Mouse (Mus musculus) layer of hippocampus, adult 11-12 months (tissue): ENCODE data around the gene Wdr91.
A peak's percentile ranks its signal among the peaks of the same experiment; 100 is the strongest.

Experiments
- DNase-seq: peaks from one replicate; pipeline ENCODE4 v3.0.0; 2022; ENCODE audit warnings: low spot score

The Wdr91 gene

GRCm38 (mm10) chr6:34879101-34879740 is 31.5 kb downstream of the Wdr91 start:
- DNase-seq = no peak

DNA sequence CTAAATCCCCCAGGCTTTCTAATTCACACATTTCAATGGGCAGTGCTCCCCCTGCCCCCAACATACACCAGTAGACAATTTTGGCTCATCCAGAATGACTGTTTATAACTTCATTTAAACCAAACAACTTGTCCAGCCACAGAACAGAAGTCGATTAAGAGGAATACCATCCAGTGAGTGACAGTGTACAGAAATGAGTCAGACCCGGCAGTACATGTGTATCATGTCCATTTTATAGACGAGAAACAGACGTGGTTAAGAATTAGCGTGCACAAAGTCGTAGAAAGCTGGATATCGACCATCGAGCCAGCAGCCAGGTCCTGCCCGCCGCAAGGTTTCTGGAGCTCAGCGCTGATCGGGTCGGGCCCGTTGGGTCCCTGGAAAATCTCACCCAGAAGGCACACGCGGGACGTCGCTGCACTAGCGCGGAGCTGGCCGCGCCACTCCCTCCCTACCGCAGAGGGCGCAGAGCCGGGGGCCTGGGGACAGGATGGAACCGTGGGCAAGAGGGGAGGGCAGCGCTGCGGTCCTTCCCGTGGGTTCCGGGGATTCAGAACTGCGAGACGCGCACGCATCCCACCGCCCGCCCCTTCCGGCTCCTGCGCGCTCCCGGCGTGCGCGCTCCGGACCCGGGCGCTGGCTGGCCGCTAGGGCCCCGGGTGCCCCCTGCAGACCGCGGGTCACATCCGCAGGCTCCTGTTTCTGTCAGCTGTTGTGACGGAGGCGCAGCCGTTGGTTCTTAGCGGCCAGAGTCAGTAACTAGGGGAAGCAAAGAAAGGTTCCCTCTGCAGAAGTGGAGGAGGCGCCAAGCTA is 33.0 kb downstream of the Wdr91 start, which contains the start of gene Cyren:
Gene Cyren (minus strand): TSS at position 552 of the 813 bp plus-strand sequence.
- DNase-seq = peak; percentile 91

DNA sequence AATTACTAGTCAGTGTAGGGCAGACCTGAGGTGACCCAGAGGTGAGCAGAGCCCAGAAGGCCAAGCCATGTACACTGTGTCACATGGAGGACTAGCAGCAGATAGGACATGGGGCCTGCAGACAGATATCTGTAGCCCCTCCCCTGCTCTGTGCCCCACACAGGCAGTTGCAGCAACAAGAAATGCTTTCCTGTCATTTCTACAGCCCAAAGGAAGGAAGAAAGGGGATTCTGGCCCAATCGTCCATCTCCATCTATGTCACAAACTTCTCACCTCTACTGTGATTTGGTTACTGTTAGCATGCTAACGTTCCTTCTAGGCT is 33.9 kb downstream of the Wdr91 start:
- no peak for DNase-seq

DNA sequence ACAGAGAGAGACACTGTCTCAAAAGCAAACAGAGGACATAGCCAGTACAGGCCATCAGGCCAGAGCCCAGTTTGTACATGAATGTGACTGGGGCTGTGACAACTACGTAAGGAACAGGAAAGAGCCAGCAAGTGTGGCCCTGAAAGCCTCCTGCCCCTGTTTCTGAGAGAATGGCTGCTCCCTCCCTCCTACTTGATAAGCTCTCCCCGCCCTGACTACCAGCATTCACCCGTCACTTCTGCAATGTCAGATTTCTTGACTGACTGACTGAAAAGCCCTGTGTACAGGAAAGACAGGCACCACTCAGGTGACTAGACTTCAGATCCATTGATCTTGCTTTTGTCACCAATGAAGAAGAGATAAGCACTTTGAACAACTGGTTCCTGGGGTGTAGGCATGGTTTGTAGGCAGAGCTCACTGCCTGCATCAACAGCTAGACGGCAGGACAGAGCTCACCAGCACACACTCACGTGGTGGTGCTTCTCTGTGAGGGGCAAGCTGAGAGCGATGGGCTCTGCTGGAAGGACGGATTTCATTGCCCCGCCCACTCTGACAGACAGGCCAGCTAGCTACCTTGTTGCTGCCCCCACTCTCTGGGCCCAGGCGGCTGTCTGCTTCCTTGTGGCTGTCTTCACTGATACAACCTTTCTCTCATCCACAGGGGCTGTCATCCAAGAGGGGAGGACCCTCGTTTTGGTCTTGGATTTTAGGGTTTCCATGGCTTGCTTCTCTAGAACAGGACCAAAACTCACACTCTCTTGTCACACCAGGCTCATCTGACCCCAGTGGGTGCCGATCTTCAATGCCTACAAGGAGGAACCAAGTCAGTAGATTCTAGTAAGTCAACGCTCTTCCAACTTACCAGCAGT is 34.5 kb downstream of the Wdr91 start:
- DNase-seq = no peak

DNA sequence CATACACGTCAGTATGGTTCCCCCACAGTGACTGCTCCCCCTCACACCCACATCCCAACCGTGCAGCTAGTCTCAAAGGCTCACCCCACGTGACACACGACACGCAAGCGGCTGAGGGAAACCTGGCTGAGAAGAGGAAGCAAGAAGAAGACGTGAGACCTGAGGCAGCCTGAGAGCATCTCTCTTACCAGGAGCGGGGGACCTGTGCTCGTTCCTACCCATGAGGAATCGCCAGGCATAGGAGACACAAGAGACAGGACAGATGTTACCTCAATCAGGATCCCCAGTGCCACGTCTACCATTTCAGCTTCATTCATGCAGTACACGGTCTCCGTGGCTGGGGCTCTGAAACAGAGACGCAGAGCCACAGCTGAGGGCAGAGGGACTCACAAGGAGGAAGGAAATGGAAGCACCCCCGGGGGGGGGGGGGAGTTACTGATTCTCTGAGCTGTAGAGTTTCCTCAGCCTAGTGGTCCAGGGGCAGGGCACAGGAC is 35.4 kb downstream of the Wdr91 start:
- no peak for DNase-seq

GRCm38 (mm10) chr6:34874101-34874921 is 36.4 kb downstream of the Wdr91 start:
- no peak for DNase-seq

- DNase-seq = no peak
These were observed 37.8 kb downstream of the Wdr91 start for GRCm38 (mm10) chr6:34872871-34873270.

- DNase-seq = no peak
These were observed 38.7 kb downstream of the Wdr91 start for GRCm38 (mm10) chr6:34871929-34872328.

- no peak for DNase-seq
These were observed 40.0 kb downstream of the Wdr91 start for GRCm38 (mm10) chr6:34870724-34871123.

- no peak for DNase-seq
These were observed 40.5 kb downstream of the Wdr91 start for GRCm38 (mm10) chr6:34870136-34870535.

DNA sequence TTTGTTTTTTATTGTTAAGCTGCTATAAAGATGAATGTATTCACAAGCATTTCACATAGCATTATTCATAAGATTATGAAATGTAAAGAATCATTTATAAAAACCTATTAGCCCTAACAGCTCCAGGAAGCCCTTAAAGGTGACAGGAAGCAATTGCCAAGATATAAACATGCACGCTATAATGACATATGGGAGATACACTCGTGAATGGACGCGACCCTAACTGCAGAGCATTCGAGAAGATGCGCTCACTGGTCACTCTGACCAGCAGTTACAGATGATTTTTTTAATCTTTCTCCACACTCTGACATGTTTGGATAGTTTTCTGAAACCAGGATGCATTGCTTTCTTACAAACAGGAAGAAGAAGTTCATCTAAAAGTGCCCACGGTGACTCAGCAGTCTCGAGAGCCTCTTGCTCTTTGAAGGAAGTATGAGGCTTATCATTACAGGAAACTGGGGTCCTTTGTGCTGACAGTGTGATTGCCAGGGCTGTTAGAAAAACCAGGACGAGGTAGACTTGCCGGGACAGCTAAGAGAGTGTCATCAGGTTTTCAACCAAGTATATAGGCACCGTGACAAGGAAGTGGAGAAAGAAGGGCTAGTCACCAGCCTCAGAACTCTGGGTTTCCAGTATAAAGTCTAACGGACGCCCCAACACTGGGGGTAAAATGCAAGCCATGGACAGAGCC is 41.3 kb downstream of the Wdr91 start:
- DNase-seq = no peak

GRCm38 (mm10) chr6:34868507-34869217 is 42.0 kb downstream of the Wdr91 start:
- DNase-seq = no peak

- DNase-seq = no peak
These were observed 42.7 kb downstream of the Wdr91 start for GRCm38 (mm10) chr6:34867995-34868350.

- DNase-seq = no peak
These were observed 43.2 kb downstream of the Wdr91 start for GRCm38 (mm10) chr6:34867301-34867994.

DNA sequence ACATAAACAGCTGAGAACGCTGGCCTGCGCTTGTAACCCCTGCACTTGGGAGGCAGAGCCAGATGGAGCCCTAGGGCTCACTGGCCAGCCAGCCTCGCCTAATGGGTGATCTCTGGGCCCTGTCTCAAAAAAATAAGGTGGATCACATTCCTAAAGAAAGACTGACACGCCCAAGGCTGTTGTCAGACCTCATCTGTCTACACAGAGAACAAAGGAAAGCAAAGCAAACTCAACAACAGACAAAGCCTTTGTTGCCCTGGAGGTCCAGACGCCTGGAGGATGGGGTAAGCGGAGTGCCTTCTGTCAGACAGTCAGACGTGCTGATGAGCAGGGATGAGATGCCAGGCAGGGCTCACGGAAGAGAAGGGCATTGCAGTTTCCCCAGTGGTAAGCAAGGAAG is 43.9 kb downstream of the Wdr91 start:
- no peak for DNase-seq

- DNase-seq = no peak
These were observed 44.7 kb downstream of the Wdr91 start for GRCm38 (mm10) chr6:34865711-34866593.

DNA sequence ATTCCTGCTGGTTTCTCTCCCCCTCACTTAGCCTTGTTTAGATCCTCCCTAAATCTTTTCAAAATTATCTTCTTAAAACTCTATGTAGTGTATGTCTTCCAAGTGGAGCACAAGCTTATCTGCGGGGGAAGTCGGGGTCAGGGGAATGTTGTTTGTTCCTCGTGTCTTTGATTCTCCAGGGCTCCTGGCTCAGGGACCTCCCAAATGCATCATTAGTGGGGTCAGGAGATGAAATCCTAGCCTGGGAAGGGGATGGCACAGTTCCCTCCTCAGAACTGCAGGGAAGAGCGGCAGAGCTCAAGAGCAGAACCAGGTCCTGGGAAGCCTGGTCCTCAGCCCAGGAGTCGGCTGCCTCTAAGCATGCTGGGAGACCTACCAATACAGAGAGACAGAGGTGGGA is 45.5 kb downstream of the Wdr91 start:
- DNase-seq = no peak

DNA sequence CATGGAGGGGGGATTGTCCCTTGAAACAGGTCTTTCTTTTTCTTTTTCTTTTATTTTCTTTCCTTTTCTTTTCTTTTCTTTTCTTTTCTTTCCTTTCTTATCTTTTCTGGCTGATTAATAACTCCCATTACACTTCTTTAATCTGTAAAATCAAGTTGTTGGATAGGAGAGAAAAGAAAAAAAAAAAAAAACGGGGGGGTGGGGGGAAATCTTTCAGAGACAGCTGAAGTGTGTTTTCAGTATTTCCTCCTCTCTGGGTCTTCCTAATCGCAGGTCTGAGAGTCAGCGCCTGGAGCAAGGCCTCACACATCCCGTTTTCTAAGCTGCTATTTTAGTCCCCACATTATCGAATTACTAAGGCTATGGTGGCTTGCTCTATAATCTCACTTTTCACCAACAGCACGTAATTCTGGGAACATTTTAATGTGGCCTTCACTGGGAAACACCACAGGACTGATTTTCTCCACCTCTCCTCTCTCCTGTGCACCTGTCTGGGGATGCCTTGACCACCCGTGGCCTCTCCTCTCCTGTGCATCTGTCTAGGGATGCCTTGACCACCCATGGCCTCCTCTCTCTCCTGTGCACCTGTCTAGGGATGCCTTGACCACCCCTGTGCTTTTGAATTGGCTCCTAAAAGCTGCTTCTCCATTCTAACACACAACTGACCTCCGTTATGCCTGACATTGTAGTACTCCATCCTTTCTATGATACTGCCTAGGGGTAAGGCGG is 46.7 kb downstream of the Wdr91 start:
- no peak for DNase-seq
